Mouse (Mus musculus) activated CD4-positive, CD25-positive, alpha-beta regulatory T cell, adult 4 months (primary cell): ENCODE results near the gene Olfr1358. TPM values are rescaled to one million over a fixed set of nuclear protein-coding genes. Genes with fewer than 3 reads are reported as not detected.
"Not testable (repeated sequence)": the region's sequence is repeated elsewhere in the genome, so short reads cannot be mapped to it uniquely, and the experiment has no call there.

Source experiments
- ATAC-seq: one replicate; pipeline ENCODE4 v1.8.0; 2017
- polyA plus RNA-seq, 2 experiments: library from polyadenylated mRNA; unstranded; fragments of 100-300 nt; shearing (Covaris generic); gene quantifications; one replicate each; pipeline ENCODE4 v1.2.1; 2017

The Olfr1358 gene
- polyA plus RNA-seq = not detected

- no peak for ATAC-seq
Measured at GRCm38 (mm10) chr10:78517128-78517527, at the start of gene Olfr1358. Olfr1358 (plus strand) TSS chr10:78517428.

GRCm38 (mm10) chr10:78467761-78468310 lies 49.4 kb upstream of the Olfr1358 start:
- no peak for ATAC-seq

- no peak for ATAC-seq
Measured at GRCm38 (mm10) chr10:78470582-78471313, 46.5 kb upstream of the Olfr1358 start.

- ATAC-seq = no peak
Measured at GRCm38 (mm10) chr10:78472046-78472445, 45.2 kb upstream of the Olfr1358 start.

GRCm38 (mm10) chr10:78473434-78473833 lies 43.8 kb upstream of the Olfr1358 start:
- ATAC-seq = no peak

GRCm38 (mm10) chr10:78474759-78475158 lies 42.5 kb upstream of the Olfr1358 start:
- ATAC-seq = no peak

GRCm38 (mm10) chr10:78476821-78477220 lies 40.4 kb upstream of the Olfr1358 start:
- ATAC-seq = no peak

GRCm38 (mm10) chr10:78480954-78481927 lies 36.0 kb upstream of the Olfr1358 start:
- peak; percentile 2 for ATAC-seq

GRCm38 (mm10) chr10:78481928-78482499 lies 35.2 kb upstream of the Olfr1358 start:
- peak; percentile 92 for ATAC-seq

GRCm38 (mm10) chr10:78485369-78485768 lies 31.9 kb upstream of the Olfr1358 start:
- not testable (repeated sequence) for ATAC-seq

GRCm38 (mm10) chr10:78486871-78487270 lies 30.4 kb upstream of the Olfr1358 start:
- no peak for ATAC-seq

- ATAC-seq = peak; percentile 94
Measured at GRCm38 (mm10) chr10:78487431-78488086, 29.7 kb upstream of the Olfr1358 start.

- ATAC-seq = no peak
Measured at GRCm38 (mm10) chr10:78502986-78503733, 14.1 kb upstream of the Olfr1358 start.

GRCm38 (mm10) chr10:78519792-78520191 lies 2.6 kb downstream of the Olfr1358 start:
- no peak for ATAC-seq

GRCm38 (mm10) chr10:78520260-78521005 lies 3.2 kb downstream of the Olfr1358 start:
- peak; percentile 57 for ATAC-seq

GRCm38 (mm10) chr10:78525071-78525470 lies 7.8 kb downstream of the Olfr1358 start:
- ATAC-seq = not testable (repeated sequence)

- no peak for ATAC-seq
Measured at GRCm38 (mm10) chr10:78525511-78525910, 8.3 kb downstream of the Olfr1358 start.

- no peak for ATAC-seq
Measured at GRCm38 (mm10) chr10:78540943-78541342, 23.7 kb downstream of the Olfr1358 start.

GRCm38 (mm10) chr10:78565070-78565469 lies 47.8 kb downstream of the Olfr1358 start:
- ATAC-seq = no peak

GRCm38 (mm10) chr10:78569191-78569590 lies 52.0 kb downstream of the Olfr1358 start:
- no peak for ATAC-seq

- no peak for ATAC-seq
Measured at GRCm38 (mm10) chr10:78569686-78570085, 52.5 kb downstream of the Olfr1358 start.
